Mouse (Mus musculus) right cerebral cortex, postnatal 14 days (tissue): ENCODE data around the gene Hdac4.

Experiments
- DNase-seq: peaks from one replicate; pipeline ENCODE4 v3.0.0; 2022

The Hdac4 gene

DNA sequence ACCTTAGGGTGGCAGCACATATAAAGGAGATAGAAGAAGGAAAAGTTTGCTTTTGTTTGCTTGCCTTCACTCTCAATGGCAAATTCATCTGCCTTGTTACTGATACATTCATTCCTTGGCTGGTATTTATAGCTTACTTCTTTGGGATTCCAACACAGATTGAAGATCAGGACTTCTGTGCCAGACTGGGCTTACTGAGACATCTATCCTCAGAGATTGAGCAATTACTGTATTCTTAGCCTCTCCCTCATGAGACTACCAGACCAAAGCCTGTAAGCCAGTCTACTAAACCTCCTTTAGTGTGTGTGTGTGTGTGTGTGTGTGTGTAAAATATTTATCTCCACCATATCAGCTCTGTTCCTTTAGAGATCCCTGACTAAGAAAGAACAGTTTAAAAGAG is 181.0 kb downstream of the Hdac4 start:
- no peak for DNase-seq

DNA sequence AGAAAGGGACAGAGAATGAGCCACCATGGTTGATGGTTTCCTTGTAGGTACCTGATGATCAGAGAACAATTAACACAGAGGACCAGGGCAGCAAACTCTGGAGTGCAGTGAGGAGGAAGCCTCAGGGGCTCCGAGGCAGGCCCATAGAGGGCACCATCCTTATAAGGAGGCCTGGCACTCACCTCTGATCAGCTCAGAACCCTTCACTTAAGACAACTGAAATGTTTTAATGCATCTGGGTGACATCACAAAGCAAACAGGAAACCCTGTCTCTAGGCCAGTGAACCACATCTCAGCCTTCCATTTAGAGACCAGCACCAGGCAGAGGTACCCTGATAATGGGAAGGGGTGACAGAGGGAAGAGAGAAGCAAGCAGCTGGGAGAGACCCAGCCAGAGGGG is 188.8 kb downstream of the Hdac4 start:
- DNase-seq, result no peak

DNA sequence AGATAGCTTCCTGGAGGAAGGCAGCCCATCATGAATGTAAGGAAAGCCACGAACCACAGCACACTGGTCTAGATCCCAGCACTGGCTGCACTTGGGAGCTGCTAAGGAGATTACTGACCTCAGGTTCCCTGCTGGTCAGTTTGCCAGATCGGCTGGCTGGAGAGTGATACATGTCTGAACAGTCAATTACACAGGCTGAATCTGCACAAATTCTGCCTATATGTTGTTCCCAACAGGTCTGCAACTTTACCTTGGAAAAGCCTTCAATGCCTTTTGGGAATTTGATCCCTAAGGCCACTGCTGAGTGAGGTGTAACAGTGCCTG is 189.9 kb downstream of the Hdac4 start:
- DNase-seq, result no peak

DNA sequence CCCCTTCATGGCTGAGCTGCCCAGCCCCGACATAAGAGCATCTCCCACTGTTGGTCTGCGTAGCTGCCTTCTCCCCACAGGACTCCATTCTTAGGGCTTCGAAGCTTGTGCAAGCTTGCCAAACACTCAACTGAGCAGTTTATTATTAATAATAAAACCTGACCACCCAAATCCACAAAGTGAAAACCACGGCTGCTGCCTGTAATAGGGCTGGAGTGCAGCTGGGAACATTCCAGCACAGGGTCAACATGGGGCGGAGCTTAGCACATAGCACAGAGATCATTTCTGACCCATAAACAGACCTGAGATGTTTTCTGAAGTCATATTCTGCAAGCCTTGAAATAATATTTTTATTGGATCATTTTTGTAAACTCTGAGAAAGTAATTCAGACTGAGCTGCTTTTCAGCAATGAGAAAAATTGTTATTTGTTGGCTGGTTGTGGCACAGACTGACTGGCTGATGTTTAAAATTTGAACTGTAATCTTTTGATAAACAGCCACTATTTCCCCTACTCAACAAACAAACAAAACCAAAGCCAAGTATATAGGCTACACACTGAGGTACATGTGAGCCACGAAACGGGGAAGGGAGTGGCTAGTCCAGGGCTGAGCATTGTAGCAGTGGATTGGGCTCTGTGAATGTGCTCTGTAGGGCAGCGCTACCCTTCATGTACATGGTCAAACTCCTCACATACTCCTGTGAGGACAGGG is 190.4 kb downstream of the Hdac4 start:
- DNase-seq, result no peak

DNA sequence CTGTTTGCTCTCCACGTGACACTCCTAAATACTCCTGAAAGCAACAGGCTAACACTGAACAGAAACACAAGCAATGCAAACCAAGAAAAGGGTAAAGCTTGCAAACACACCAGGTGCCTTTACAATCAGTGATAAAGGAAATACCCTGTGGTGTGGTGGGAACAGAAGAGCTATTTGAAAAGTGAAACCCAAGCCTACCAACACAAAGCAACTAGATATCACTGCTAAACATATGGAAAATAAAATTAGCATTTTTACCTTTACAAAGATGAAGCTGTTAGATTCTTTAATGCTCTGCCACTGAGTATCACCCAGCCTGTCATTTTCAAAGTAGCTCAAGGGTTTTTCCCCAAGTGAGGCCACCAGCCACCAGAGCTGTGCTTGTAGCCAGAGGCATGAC is 191.4 kb downstream of the Hdac4 start:
- no peak for DNase-seq

DNA sequence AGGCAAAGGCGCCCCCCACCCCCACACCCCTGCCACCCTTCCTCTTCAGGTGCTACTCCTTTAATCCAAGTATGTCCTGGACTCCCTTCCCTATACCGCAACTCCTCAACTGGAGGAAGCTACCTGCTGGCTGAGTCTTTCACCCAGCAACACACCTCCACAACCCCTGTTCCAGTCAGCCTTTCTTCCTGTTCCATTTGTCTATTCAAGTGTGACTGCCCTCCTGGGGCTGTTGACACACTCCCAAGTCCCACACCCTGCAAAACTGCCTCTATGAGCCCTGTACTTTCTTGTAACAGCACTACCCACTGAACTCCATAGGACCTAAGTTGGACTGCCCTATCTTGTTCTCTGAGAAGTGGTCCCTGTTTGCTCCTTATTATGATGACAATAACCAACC is 195.3 kb downstream of the Hdac4 start:
- no peak for DNase-seq

DNA sequence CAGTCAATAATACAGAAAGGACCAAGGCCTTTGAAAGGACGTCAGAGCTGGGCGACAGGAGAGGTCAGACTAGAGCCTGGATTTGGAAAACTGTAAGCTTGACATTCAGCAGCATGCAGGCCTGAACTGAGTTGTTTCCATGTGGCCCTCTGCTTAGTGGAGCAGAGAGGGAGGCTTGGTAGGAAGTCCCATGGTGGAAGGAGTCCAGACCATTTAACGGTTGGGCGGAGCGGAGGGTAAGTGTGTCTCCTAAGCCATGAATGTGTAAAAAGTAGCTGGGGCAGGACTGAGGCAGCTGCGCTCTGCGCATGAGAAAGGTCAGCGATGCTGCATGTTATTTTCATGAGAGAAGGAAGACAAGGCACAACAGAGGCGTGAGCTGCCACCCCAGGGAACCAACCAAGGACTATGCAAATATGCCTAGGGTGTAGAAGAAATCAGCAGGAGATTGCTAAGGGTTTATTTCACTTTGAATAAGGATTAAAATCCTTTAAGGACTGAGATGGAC is 201.8 kb downstream of the Hdac4 start:
- DNase-seq, result no peak

DNA sequence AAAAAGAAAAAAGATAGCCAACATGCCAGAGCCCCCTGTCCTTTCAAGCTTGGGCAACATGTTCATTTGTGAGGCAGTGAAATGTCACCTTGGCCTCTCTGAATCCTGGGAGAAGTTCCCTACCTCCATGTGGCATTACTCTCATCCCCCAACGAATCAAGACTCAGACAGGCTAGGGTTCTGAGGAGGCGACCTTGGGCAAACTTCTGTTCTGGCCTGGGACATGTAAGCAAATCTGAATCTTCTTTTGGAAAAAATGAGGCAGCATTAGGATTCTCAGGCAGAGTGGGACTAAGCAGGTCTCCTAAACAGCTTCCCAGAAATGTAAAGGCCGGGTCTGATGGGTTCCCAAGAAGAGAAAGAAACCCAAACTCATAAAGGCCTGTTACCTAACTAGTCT is 202.8 kb downstream of the Hdac4 start:
- DNase-seq, result no peak

DNA sequence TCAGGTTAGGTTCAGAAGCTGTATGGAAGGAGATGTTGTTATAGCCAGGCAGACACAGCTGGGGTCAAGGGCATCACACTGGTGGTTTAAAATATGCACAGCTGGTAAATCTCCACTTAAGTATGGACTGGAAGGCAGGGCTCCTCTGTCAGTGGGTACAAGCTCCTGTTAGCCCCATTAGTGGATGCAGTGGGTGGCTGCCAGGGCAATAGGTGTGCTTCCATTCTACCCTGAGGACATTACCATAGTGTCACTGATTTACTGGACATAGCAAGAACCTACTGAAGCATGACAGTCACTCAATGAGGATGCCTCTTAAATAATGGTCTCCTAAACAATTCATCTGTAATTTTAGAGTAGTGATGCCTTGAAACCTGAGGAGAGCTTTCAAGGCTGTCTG is 203.9 kb downstream of the Hdac4 start:
- no peak for DNase-seq

DNA sequence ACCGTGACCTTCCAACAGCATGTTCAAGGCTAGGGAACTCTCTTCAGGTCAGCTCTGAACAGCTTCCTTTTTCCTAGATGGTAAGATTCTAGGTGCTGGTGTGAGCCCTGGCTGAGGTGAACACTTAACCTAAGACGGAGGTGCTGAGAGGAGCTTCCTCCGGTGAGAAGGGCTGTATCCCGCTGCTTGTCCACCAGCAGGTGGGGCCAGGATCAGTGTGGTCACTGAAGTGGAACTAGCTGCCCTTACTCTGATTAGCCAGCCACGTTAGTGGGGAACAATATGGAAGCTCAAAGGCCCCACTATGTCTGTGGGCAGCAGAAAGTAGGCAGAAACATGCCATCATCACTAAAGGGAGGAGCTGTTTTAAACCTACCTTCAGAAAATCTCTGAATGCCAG is 204.6 kb downstream of the Hdac4 start:
- no peak for DNase-seq

DNA sequence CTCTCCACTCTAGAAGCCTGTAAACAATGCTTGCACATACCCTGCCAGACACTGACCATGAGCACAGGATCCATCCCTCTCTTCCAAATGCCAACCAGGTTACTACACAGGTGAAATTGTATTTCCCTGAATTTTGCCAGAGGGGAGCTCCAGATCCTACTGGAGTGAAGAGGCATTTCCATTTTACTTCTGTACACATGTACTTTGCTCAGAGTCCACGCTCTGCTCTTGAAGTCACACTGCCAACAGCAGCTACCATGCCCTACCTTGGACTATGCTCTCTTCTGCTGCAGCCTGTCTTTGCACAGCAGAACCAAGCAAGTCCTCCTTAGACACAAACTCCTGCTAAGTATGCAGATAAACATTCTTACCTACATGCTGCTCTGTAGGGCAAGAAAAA is 206.6 kb downstream of the Hdac4 start:
- DNase-seq, result no peak

DNA sequence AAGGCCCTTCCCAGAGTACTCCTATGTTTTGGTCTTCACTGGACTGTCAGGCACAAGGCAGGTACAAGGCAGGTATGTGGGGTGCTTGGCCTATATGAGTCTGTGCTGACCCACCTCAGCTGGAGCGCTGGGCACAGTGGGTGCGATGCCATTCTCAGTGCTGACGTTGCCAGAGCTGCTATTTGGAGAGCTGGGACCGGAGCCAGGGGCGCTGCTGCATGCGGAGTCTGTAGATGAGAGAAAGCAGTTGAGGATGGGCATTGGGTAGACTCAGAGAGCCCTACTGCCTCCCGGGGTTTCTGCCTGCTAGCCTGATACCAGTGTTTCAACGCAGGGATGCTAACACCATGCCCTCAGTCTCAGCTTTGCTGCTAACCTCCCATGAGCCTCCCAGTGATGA is 208.1 kb downstream of the Hdac4 start:
- peak; percentile 69 for DNase-seq

DNA sequence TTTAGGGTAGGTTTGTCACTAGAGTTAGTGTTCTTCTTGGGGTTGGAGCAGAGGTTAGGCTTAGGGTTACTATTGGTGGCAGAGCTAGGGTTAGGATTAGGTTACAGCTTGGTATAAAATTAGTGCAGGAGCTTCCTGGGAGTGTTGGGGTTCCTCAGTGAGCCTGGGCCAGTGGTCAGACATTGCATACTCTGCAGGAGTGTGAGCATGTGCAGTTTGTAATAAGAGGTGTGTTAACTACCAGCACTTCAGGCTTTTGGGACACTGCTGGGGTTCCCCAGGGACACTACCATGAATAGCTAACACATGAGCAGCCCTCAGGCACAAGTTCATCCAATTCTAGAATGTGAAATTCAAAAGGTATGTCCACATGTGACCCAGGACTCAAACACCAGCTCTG is 209.7 kb downstream of the Hdac4 start:
- DNase-seq, result no peak

DNA sequence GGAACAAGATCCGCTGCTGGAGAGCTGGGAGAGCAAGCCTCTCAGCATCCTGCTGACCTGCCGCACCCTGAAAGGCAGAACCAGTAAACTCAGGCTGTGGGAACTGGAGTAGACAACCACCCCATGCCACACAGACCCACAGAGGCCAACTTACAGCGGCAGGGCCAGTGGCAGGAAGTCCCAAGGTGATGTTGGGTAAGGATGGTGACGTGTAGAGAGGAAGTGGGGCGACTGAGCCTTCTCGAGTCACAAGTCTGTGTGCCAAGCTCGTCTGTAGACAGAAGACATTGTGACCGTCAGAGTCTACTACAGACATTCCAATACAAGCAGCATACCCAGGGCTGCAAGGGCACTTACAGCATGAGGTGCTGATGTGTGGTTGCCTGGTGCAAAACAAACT is 211.0 kb downstream of the Hdac4 start:
- no peak for DNase-seq

DNA sequence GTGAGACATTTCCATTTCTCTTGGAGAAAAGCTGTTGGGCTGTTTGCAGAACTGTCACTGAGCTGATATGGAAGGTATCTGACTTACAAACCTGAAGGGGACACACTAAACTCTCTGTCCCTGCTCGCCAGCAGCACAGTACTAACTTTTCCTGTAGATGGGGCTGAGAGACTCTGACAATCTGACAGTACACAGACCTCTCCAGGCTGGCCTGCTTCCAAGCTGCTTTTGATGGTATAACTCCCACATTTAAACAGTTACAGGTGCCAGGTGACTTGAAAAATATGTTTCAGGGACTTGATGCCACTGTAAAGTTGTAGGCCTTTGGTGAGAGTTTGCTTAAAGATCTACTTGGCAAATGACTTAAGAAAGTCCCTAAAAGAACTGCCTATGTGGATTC is 214.1 kb downstream of the Hdac4 start:
- peak; percentile 27 for DNase-seq

DNA sequence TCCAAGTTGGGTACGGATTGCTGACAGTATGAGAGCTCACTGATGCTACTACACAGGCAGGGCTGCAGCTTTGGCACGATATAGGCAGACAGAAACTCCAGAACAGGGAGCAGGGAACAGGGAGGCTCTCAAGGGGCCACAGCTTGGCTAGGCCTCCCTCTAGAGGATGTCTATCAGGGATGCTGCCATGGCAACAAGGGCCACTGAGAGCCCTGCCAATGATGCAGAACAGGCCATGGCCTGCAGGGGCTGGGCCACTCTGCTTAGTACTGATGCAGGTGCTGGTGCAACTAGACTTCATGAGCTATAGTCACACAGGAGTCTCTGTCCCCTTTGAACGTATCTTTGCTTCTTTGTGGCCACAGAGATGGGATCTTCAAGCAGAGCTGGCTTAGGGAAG is 217.1 kb downstream of the Hdac4 start:
- DNase-seq, result no peak

DNA sequence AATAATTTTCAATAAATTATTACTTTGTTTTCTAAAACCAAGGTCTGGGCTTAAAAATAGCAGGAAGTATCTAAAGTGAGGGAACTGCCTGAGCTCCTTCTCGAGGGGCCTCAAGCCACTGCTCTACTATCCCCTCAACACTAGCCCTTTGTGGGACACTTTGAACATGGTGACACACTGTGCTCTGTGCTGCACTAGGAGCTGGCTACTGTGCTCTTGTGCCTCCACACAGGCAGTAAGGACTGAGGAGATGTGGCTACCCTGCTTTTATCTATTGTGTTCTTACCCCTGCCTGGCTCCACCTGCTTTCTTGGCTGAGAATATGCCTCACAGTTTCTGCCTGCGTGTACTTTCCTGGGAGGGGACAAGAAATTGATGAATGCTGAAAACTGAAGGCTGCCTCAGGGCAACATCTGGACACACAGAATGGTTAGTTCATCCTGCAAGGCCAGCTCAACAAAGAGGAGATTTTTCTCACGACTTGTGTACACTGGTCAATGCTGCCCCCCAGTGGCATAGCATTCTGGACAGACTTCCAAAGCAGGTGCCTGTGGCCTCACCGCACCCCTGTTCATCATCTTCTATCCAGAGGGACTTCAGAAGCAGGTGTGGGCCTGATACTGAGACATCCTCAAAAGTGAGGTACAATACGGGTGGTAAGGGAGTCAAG is 226.7 kb downstream of the Hdac4 start:
- peak; percentile 72 for DNase-seq

DNA sequence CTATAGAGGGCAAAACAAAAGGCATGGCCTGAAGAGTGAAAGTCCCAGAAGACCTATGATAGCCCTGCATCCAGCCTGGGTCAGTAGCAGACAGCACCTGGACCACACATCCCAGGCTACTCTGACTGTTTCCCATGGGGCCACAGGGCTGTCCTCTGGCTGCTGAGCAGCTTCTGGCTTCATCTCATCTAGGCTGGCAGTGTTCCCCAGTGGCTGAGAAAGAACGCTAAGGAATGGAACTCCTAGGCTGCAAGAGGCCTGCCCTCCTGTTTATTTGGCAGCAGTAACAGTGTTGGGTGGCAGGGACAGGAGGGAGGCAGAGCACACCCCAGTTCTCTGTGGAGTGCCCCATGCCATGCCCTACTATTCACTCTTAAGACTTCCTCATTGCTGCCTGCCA is 228.5 kb downstream of the Hdac4 start:
- no peak for DNase-seq

DNA sequence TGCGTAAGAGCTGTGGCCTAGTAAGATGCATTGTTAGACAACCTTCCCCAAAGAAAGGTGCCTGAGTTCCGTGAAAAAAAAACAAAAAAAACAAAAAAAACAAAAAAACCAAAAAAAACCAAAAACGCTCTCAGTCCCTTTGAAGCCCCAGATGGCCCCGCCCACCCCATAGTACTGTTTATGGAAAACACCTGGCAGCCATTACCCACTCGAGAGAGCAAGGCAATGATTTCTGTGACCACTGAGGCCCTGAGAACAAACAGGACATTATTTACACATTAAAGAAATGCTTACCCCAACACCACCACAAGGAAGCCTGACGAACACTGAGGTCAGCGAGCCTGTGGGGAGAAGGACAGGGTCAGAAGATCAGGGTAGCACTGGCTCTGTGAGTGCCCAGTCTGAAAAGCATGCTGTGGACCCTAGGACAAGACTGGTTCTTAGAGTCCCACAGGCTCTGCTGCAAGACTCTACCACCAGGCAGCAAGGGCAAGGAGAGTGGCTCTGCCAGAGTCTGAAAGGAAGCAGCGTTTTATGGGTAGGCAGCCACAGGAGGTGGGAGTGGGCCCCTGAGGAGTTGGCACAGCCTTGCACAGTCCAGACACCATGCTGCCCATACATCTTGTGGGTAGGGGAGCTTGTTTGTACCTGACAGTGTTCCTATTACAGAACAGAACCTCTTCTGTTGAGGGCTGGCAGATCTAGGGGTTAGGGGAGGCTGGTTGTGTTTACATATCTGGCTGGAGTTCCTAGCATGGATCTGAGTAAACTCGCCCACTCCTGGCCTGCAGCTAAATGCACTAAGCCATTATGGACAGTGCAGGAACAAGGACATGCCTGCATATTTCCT is 230.8 kb downstream of the Hdac4 start:
- DNase-seq, result no peak

DNA sequence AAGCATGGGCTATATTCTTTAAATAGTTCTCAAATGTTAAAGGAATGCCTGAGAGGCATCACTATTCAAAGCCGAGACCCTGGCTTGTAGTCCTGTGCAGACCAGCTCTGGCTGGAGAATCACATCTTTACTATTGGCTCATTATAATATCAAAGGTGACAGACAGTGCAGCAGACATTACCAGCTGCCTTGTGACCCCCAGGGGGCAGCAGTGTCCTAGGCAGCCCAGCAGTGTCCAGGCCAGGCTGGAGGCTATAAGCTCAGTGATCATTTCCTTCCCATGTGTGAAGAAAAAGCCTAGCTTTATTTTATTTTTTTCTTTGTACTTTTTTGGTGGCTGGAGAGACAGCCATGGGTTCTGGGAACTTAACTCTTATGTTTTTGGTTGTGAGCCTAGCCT is 233.2 kb downstream of the Hdac4 start:
- peak; percentile 62 for DNase-seq

DNA sequence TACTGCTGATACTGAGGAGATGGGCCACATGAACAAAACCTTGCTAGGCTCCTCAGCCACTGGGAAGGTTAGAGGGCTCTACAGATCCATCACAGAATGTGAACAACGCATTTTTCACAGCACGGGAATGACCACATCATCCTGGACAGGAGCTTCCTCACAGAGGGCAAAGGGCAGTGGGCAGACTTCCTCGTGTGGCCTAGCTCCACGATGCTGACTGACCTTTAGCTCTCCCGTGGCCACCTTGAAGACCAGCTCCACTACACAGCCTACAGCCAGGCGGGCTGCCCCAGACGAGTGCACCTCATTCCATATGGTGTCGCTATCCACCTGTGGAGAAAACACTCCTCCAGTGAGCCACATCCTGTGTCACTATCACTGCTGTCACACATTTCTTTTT is 234.3 kb downstream of the Hdac4 start:
- no peak for DNase-seq

DNA sequence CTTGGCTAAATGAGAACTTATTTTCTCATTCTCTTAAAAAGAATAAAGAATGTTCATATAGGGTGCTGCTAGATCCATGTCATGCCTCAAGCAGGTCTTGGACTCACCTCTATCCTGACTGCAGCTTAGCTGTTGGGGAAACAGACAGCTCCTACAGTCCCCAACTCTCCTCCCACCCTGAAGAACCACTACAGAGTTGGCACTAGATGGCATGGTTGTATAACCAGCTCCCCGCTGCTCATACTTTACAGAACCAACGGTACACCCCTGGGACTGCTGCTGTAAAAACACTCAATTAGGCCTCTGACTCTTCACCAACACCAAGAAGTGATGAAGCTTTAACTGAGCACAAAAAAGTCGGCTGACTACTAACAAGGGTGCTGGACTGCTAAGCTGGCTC is 235.6 kb downstream of the Hdac4 start:
- DNase-seq, result no peak

DNA sequence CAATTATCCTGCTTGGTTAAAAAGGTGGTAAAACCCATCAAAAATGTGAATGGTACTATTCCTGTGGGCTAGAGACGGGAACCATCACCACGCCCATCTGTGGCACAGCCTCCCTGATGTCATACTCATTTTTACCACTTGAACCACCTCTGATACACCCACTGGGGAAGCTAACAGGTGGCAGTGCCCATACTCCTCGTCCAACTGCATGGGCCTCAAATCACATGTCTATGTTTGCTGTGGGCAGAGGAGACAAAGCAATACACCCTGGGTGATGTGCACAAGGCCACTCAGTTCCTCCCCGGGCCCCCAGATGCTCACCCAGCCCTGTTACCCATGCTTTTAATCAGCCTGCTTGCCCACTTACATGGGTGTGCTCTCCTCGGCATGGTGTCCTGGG is 236.5 kb downstream of the Hdac4 start:
- DNase-seq, result no peak

DNA sequence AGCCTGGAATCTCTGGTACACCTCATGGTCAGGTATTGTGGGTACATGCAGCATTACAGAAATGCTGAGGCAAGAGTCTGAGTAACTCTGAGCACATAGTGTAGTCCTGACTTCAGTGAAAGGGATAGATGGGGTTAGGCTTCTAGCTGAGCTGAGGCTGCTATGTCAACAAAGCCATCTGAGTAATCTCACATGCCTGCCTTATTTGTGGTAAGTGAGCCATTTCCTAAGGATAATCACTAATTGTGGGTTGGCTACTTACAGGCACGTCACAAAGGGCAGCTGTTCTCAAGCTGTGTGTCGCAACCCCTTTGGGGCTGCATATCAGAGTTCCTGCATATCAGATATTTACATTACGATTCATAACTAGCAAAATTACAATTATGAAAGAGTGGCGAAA is 239.3 kb downstream of the Hdac4 start:
- DNase-seq, result no peak
